Mouse (Mus musculus) ES-E14 (cell line): ENCODE measurements around the gene 9030025P20Rik. TPM values are rescaled to one million over a fixed set of nuclear protein-coding genes. Genes with fewer than 3 reads are reported as not detected.
A peak's percentile ranks its signal among the peaks of the same experiment; 100 is the strongest.
"Not testable (repeated sequence)": the region's sequence is repeated elsewhere in the genome, so short reads cannot be mapped to it uniquely, and the experiment has no call there.

Experiments used
- DNase-seq: peaks from one replicate; pipeline ENCODE4 v3.0.0-alpha.2; 2013; ENCODE audit warnings: low read depth, low spot score
- H3K27ac ChIP-seq: 2 replicates; pipeline ENCODE4 v1.5.1; 2012; ENCODE audit warnings: low read depth, mild to moderate bottlenecking, low read length, moderate library complexity, mixed read lengths; ENCODE audit not compliant: poor library complexity, insufficient read depth, severe bottlenecking
- H3K36me3 ChIP-seq: 2 replicates; pipeline ENCODE4 v1.6.1; 2012; ENCODE audit warnings: mild to moderate bottlenecking, low read length, moderate library complexity, mixed read lengths; ENCODE audit not compliant: control insufficient read depth, poor library complexity, insufficient read depth, severe bottlenecking
- H3K4me1 ChIP-seq, 2 experiments: fragments of 150-350 bp in 1 of 2; sonication (generic) in 1 of 2; 2 replicates each; pipeline ENCODE4 v1.6.1; 2012; ENCODE audit warnings: low read length in 2 of 2, mild to moderate bottlenecking in 1 of 2, mixed read lengths in 1 of 2; ENCODE audit not compliant: control insufficient read depth in 2 of 2, insufficient read depth in 2 of 2, poor library complexity in 1 of 2
- H3K4me3 ChIP-seq, 2 experiments: fragments of 150-350 bp in 1 of 2; sonication (generic) in 1 of 2; 2 replicates each; pipeline ENCODE4 v1.5.1; 2012; ENCODE audit warnings: low read length in 2 of 2, low read depth in 1 of 2, mild to moderate bottlenecking in 1 of 2, mixed read lengths in 1 of 2; ENCODE audit not compliant: insufficient read depth in 1 of 2, poor library complexity in 1 of 2, severe bottlenecking in 1 of 2
- H3K9ac ChIP-seq: 2 replicates; pipeline ENCODE4 v1.6.1; 2012; ENCODE audit warnings: low read depth, mild to moderate bottlenecking, low read length, mixed read lengths; ENCODE audit not compliant: poor library complexity, insufficient read depth, severe bottlenecking
- H3K9me3 ChIP-seq: fragments of 150-350 bp; sonication (generic); 2 replicates; pipeline ENCODE4 v1.6.1; 2012; ENCODE audit warnings: low read depth, mild to moderate bottlenecking, low read length; ENCODE audit not compliant: control insufficient read depth, insufficient read depth
- CHD2 ChIP-seq: IDR thresholded peaks from 2 replicates; pipeline ENCODE4 v1.6.1; 2014; ENCODE audit warnings: mild to moderate bottlenecking, low read depth, low read length, inconsistent platforms
- HCFC1 ChIP-seq: IDR thresholded peaks from 2 replicates; pipeline ENCODE4 v1.6.1; 2012; ENCODE audit warnings: low read length, inconsistent platforms, borderline replicate concordance; ENCODE audit not compliant: insufficient read depth
- MAFK ChIP-seq: IDR thresholded peaks from 2 replicates; pipeline ENCODE4 v1.6.1; 2014; ENCODE audit warnings: mild to moderate bottlenecking, low read depth, low read length, inconsistent platforms; ENCODE audit not compliant: insufficient read depth
- ZC3H11A ChIP-seq: IDR thresholded peaks from 2 replicates; pipeline ENCODE4 v1.6.1; 2012; ENCODE audit warnings: low read depth, mild to moderate bottlenecking, inconsistent platforms, low read length, borderline replicate concordance
- ZNF384 ChIP-seq: IDR thresholded peaks from 2 replicates; pipeline ENCODE4 v1.6.1; 2012; ENCODE audit warnings: low read depth, low read length, inconsistent platforms
- in situ Hi-C, 2 experiments: fragments of 600-800 bp; cut with MboI; formaldehyde crosslinking; loops; one replicate each; pipeline ENCODE4 v1.15.1; 2025; ENCODE audit warnings: low sequenced_read_pairs in 2 of 2, inconsistent platforms in 1 of 2; ENCODE audit not compliant: unreplicated experiment in 2 of 2
- total RNA-seq: library from RNA; depleted of rRNA; stranded (reverse); fragments of 300-350 nt; gene quantifications from 2 replicates; pipeline ENCODE4 v1.2.3, GENCODE M21; 2012

9030025P20Rik gene
- total RNA-seq, 1 experiment = 41.3 TPM

- DNase-seq = no peak
- H3K36me3 ChIP-seq = no peaks in the 10 kb centered on the region
- no peaks in the 10 kb centered on the region for H3K9me3 ChIP-seq
- H3K4me3 ChIP-seq = no peak overlapping the region
- no peak overlapping the region for H3K27ac ChIP-seq
- no peak overlapping the region for H3K9ac ChIP-seq
- in situ Hi-C loops = no loop called here
- TF ChIP-seq ZNF384 (no peak), ZC3H11A (no peak), MAFK (no peak), HCFC1 (no peak), CHD2 (no peak)
- H3K4me1 ChIP-seq = peaks cover 2 to 8% of the 10 kb centered on the region in 2 experiments; a peak in 1 of 4 replicates
These were observed 42.2 kb upstream of the 9030025P20Rik start for GRCm38 (mm10) chr17:14935841-14936605.

GRCm38 (mm10) chr17:14942181-14942580 lies 36.1 kb upstream of the 9030025P20Rik start:
- peak overlapping the region; percentile 72 to 87; a peak in 2 of 4 replicates for H3K4me3 ChIP-seq
- H3K9me3 ChIP-seq, H3K4me1 ChIP-seq, H3K36me3 ChIP-seq, in situ Hi-C loops, H3K27ac ChIP-seq, DNase-seq: not testable (repeated sequence)
- 0 out of 2 replicates have a peak overlapping the region, but pooled peaks have one; percentile 24 for H3K9ac ChIP-seq

- Histone ChIP-seq H3K4me1 (peaks cover 2 to 4% of the 10 kb centered on the region in 2 experiments; a peak in 3 of 4 replicates), H3K9ac (peak within 1 kb of the TSS; percentile 88), H3K4me3 (peak within 1 kb of the TSS; percentile 72 to 87), H3K36me3 (peaks cover 1% of the 10 kb centered on the region; the same call in 1 of the 2 replicates), H3K27ac (peak within 1 kb of the TSS; percentile 54; the same call in 1 of the 2 replicates), H3K9me3 (no peaks in the 10 kb centered on the region)
- peak; percentile 99 for DNase-seq
- TF ChIP-seq MAFK (no peak), CHD2 (peak; percentile 100), ZNF384 (no peak), HCFC1 (peak; percentile 80)
- in situ Hi-C loops = no loop called here
These were observed 35.1 kb upstream of the 9030025P20Rik start, which contains the start of the genes Wdr27 and 1600012H06Rik for GRCm38 (mm10) chr17:14943009-14943728. TSS of gene Wdr27 (minus strand) at chr17:14943158. TSS of gene 1600012H06Rik (plus strand) at chr17:14943184.

GRCm38 (mm10) chr17:14943729-14944059 lies 34.6 kb upstream of the 9030025P20Rik start:
- peaks cover 3 to 4% of the 10 kb centered on the region in 2 experiments; a peak in 3 of 4 replicates for H3K4me1 ChIP-seq
- no peak overlapping the region for H3K27ac ChIP-seq
- H3K4me3 ChIP-seq = peak overlapping the region; percentile 68 to 81

GRCm38 (mm10) chr17:14944551-14944950 lies 33.7 kb upstream of the 9030025P20Rik start:
- no peak for TF ChIP-seq ZNF384
- TF ChIP-seq CHD2 = no peak
- no peak for TF ChIP-seq MAFK
- TF ChIP-seq ZC3H11A = no peak
- no peak for TF ChIP-seq HCFC1
- DNase-seq = no peak
- Histone ChIP-seq H3K9ac (no peak overlapping the region), H3K9me3 (no peaks in the 10 kb centered on the region), H3K36me3 (peaks cover 1% of the 10 kb centered on the region), H3K27ac (no peak overlapping the region), H3K4me3 (no peak overlapping the region), H3K4me1 (peaks cover 3 to 4% of the 10 kb centered on the region in 2 experiments; a peak in 3 of 4 replicates)
- in situ Hi-C loops = no loop called here

More at GRCm38 (mm10) chr17:14943729-14944059, 34.6 kb upstream of the 9030025P20Rik start:
- DNase-seq = no peak
- no peak for TF ChIP-seq ZNF384
- Histone ChIP-seq H3K9me3 (no peaks in the 10 kb centered on the region), H3K9ac (peak overlapping the region; percentile 82), H3K36me3 (peaks cover 1% of the 10 kb centered on the region)
- in situ Hi-C loops = no loop called here
